Comparison of ENCODE assay signal across 9 mouse cellular contexts in genomic region chr4:150396339-150396738, GRCm38 (mm10).
DNase-seq lines count a peak whose midpoint lies in the region; ATAC-seq and TF ChIP-seq lines count a peak whose summit lies in the region.
"Had no signal": no experiment of that assay in that cellular context is flagged by ENCODE, and none has a peak within 500 bp of the region (broad histone marks: within the 10 kb centered on the region; RNA-seq: fewer than 3 reads in every experiment).

No protein-coding gene starts in this region.

- no peak for TF ChIP-seq EP300 in heart, postnatal 0 days (IDR thresholded peaks at IDR 0.05; ENCODE audit: low read depth)

- peaks cover 30% of the 10 kb centered on the region for H3K4me1 ChIP-seq in lung, embryonic 14.5 days (ENCODE audit: insufficient read depth)
- H3K4me1 ChIP-seq in heart, postnatal 0 days (ENCODE audit: control insufficient read depth, insufficient read depth) = peaks cover 36% of the 10 kb centered on the region
- peaks cover 46% of the 10 kb centered on the region for H3K4me1 ChIP-seq in stomach, embryonic 14.5 days (ENCODE audit: control insufficient read depth, insufficient read depth, low read length)

- peak; percentile 67 for DNase-seq in lung, embryonic 14.5 days
- no peak for DNase-seq in lung, postnatal 36 days
- no peak for DNase-seq in heart, postnatal 0 days (ENCODE audit: low spot score)
- DNase-seq in kidney, postnatal 36 days = peak; percentile 63 to 67
- DNase-seq in cerebellum, postnatal 4 days (ENCODE audit: low spot score in 2 of 2) = no peak
- DNase-seq in adrenal gland, adult 2 months = no peak
- DNase-seq in gastrocnemius, adult 8-10 months (ENCODE audit: low spot score in 2 of 2) = no peak
- DNase-seq: cerebellum, postnatal 36 days had no signal

- peak overlapping the region; percentile 65 for H3K27ac ChIP-seq in lung, embryonic 14.5 days (ENCODE audit: low read depth)
- peak overlapping the region; percentile 74 for H3K27ac ChIP-seq in heart, postnatal 0 days (ENCODE audit: low read depth)
- peak overlapping the region; percentile 71 for H3K27ac ChIP-seq in stomach, embryonic 14.5 days (ENCODE audit: low read length)

- peak; percentile 66 for ATAC-seq in lung, embryonic 14.5 days (ENCODE audit: insufficient read depth)
- ATAC-seq in heart, postnatal 0 days (ENCODE audit: insufficient read depth, low read depth) = peak; percentile 61; the same call in 1 of the 2 replicates
- ATAC-seq in stomach, embryonic 14.5 days (ENCODE audit: insufficient number of reproducible peaks, insufficient read depth, low FRiP score, low read depth) = no peak

- H3K27me3 ChIP-seq in lung, embryonic 14.5 days (ENCODE audit: insufficient read depth, low read length) = no peaks in the 10 kb centered on the region
- H3K27me3 ChIP-seq in heart, postnatal 0 days (ENCODE audit: control insufficient read depth, insufficient read depth, low read length) = no peaks in the 10 kb centered on the region
- no peaks in the 10 kb centered on the region for H3K27me3 ChIP-seq in stomach, embryonic 14.5 days (ENCODE audit: control insufficient read depth, insufficient read depth, low read length)

- no peak overlapping the region for H3K4me3 ChIP-seq in lung, embryonic 14.5 days (ENCODE audit: low read depth, low read length)
- no peak overlapping the region for H3K4me3 ChIP-seq in heart, postnatal 0 days (ENCODE audit: low read depth, low read length)
- H3K4me3 ChIP-seq in stomach, embryonic 14.5 days (ENCODE audit: low read depth, low read length) = no peak overlapping the region

- H3K36me3 ChIP-seq in lung, embryonic 14.5 days (ENCODE audit: insufficient read depth) = no peaks in the 10 kb centered on the region
- H3K36me3 ChIP-seq in heart, postnatal 0 days (replicated peaks; ENCODE audit: control insufficient read depth, insufficient read depth, low read length) = no peaks in the 10 kb centered on the region
- H3K36me3 ChIP-seq in stomach, embryonic 14.5 days (ENCODE audit: control insufficient read depth, insufficient read depth, low read length) = no peaks in the 10 kb centered on the region

- H3K9me3 ChIP-seq in lung, embryonic 14.5 days (ENCODE audit: low read depth, low read length) = no peaks in the 10 kb centered on the region
- no peaks in the 10 kb centered on the region for H3K9me3 ChIP-seq in heart, postnatal 0 days (replicated peaks; ENCODE audit: control insufficient read depth, low read length)
- no peaks in the 10 kb centered on the region for H3K9me3 ChIP-seq in stomach, embryonic 14.5 days (ENCODE audit: control insufficient read depth, low read depth, low read length)

- peak overlapping the region; percentile 31; the same call in 1 of the 2 replicates for H3K4me2 ChIP-seq in lung, embryonic 14.5 days
- H3K4me2 ChIP-seq in heart, postnatal 0 days (ENCODE audit: low read depth, low read length) = no peak overlapping the region
- peak overlapping the region; percentile 6; the same call in 1 of the 2 replicates for H3K4me2 ChIP-seq in stomach, embryonic 14.5 days (replicated peaks; ENCODE audit: low read depth, low read length)

- H3K9ac ChIP-seq in lung, embryonic 14.5 days = peak overlapping the region; percentile 17; the same call in 1 of the 2 replicates
- peak overlapping the region; percentile 40; the same call in 1 of the 2 replicates for H3K9ac ChIP-seq in heart, postnatal 0 days (replicated peaks; ENCODE audit: low read depth, low read length)
- H3K9ac ChIP-seq in stomach, embryonic 14.5 days (replicated peaks; ENCODE audit: low read depth, low read length) = no peak overlapping the region

- no peak for TF ChIP-seq CTCF in lung, embryonic 14.5 days (IDR thresholded peaks at IDR 0.05; ENCODE audit: low read depth)
- TF ChIP-seq CTCF in heart, postnatal 0 days (IDR thresholded peaks at IDR 0.05; ENCODE audit: low read depth) = no peak

Comparison
In these comparisons a context has a peak if more than half of its experiments do, and no peak if none do; other contexts are left out.
1. DNase-seq: peak in lung, embryonic 14.5 days (single experiment) and kidney, postnatal 36 days (2 of 2); none in lung, postnatal 36 days (single experiment), heart, postnatal 0 days (single experiment), cerebellum, postnatal 4 days (0 of 2), adrenal gland, adult 2 months (single experiment) and gastrocnemius, adult 8-10 months (0 of 2).
2. Peak in every context shown above with its lines, with median percentiles within 50 percentile points of each other: H3K27ac ChIP-seq.